Mouse (Mus musculus) embryonic fibroblast, embryonic 13.5 days (primary cell): Measurements from ENCODE around the gene Tmem200b.

ENCODE experiments used
- CTCF ChIP-seq: IDR thresholded peaks from 2 replicates; pipeline ENCODE4 v1.5.1; 2011; ENCODE audit warnings: mild to moderate bottlenecking, control low read depth, low read length, moderate library complexity, borderline replicate concordance; ENCODE audit not compliant: insufficient read depth
- POLR2A ChIP-seq: IDR thresholded peaks from 2 replicates; pipeline ENCODE4 v1.6.1; 2011; ENCODE audit warnings: low read depth, mild to moderate bottlenecking, control low read depth, low read length, moderate library complexity

DNA sequence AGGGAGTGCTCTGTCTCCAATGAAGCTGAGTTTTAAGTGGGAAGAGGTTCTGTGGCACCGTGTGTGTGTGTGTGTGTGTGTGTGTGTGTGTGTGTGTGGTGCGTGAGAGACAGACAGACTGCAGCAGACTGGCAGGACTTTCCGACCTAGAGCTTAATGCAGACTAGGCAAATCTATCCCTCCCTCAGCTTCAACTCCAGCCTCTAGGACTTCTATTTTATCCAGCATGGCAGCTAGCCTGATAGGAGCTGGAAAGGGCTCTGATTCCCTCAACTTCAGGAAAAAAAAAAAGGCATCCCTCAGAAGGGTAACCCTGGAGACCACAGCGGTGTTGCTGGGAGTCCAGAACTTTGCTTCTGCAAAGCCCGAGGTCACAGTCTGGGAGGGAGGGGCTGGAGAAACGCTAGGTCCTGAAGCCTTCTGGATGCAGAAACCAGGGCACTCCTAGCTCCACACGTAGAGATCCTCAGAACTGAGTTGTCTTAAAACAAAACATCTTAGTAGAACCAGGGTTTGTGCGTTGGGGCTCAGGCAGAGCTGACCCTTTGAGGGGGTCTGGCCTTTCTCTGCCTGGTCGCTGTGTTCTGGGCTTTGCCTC lies 7.4 kb upstream of the Tmem200b start:
- TF ChIP-seq POLR2A (no peak), CTCF (no peak)
